ENCODE assay signal across 13 mouse cellular contexts in the genomic region with DNA sequence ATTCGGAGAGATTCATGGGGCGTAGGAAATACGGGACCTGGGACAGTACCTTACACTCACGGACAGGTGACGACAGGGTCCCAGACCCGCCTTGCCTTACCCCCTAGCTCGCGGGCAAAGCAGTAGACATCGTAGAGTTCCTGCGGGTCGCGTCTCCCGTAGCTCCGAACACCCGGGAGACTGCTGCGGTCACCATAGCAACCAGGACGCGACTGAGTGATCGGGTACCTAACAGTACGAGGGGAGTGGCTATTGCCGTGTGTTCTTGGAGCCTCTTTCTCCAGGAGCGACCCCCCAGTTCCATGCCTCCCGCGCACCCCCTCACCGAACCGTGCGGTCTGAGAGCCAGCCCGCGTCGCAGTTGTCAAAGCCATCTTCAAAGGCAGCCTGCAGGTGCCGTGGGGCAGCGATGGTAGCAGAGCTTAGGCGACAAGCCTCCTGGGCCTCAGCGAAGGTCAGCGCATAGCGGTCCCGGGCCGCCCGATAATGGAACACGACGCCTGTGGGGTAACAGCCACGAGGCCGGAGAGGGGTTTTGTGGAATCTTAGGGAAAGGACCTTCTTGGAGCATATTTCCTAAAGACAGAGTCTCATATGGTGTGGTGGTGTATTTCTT. TPM values are rescaled to one million over a fixed set of nuclear protein-coding genes. Genes with fewer than 3 reads are reported as not detected.
A peak's percentile ranks its signal among the peaks of the same experiment; 100 is the strongest.
DNase-seq lines count a peak whose midpoint lies in the region; ATAC-seq and TF ChIP-seq lines count a peak whose summit lies in the region.
"Had no signal": no experiment of that assay in that cellular context is flagged by ENCODE, and none has a peak within 500 bp of the region (broad histone marks: within the 10 kb centered on the region; RNA-seq: fewer than 3 reads in every experiment).

No protein-coding gene starts in this region.

- no peak overlapping the region for H3K4me2 ChIP-seq in embryonic facial prominence, embryonic 14.5 days (ENCODE audit: low read depth, low read length)
- H3K4me2 ChIP-seq in neural tube, embryonic 13.5 days = no peak overlapping the region

- H3K27me3 ChIP-seq in kidney, adult 2 months (replicated peaks; ENCODE audit: control insufficient read depth, insufficient read depth, low read length) = no peaks in the 10 kb centered on the region
- peaks cover 75% of the 10 kb centered on the region for H3K27me3 ChIP-seq in embryonic facial prominence, embryonic 14.5 days (replicated peaks; ENCODE audit: control insufficient read depth, insufficient read depth, low read length)
- H3K27me3 ChIP-seq in limb, embryonic 10.5 days (ENCODE audit: low read depth, poor library complexity, severe bottlenecking) = peaks cover 100% of the 10 kb centered on the region
- peaks cover 64% of the 10 kb centered on the region for H3K27me3 ChIP-seq in neural tube, embryonic 13.5 days

- peak; percentile 44; the same call in 1 of the 2 replicates for ATAC-seq in embryonic facial prominence, embryonic 14.5 days (ENCODE audit: low read depth)
- no peak for ATAC-seq in neural tube, embryonic 13.5 days (ENCODE audit: low read depth)

- H3K36me3 ChIP-seq in kidney, adult 2 months (ENCODE audit: control insufficient read depth, insufficient read depth, low read length) = no peaks in the 10 kb centered on the region
- H3K36me3 ChIP-seq in embryonic facial prominence, embryonic 14.5 days (ENCODE audit: control insufficient read depth, insufficient read depth, low read length) = no peaks in the 10 kb centered on the region
- no peaks in the 10 kb centered on the region for H3K36me3 ChIP-seq in limb, embryonic 10.5 days
- H3K36me3 ChIP-seq in neural tube, embryonic 13.5 days = peaks cover 93% of the 10 kb centered on the region
- H3K36me3 ChIP-seq: G1E had no signal

- H3K4me3 ChIP-seq in kidney, adult 2 months (ENCODE audit: insufficient read depth, low read depth, low read length) = no peak overlapping the region
- H3K4me3 ChIP-seq in embryonic facial prominence, embryonic 14.5 days (ENCODE audit: low read depth, low read length) = no peak overlapping the region
- peak overlapping the region; percentile 19; the same call in 1 of the 2 replicates for H3K4me3 ChIP-seq in limb, embryonic 10.5 days
- H3K4me3 ChIP-seq in neural tube, embryonic 13.5 days = no peak overlapping the region

- H3K4me1 ChIP-seq in kidney, adult 2 months (ENCODE audit: control insufficient read depth, insufficient read depth, low read length) = no peaks in the 10 kb centered on the region
- H3K4me1 ChIP-seq in embryonic facial prominence, embryonic 14.5 days (ENCODE audit: control insufficient read depth, insufficient read depth, low read length) = 0 out of 2 replicates have a peak, but pooled peaks cover 4% of the 10 kb centered on the region
- H3K4me1 ChIP-seq in limb, embryonic 10.5 days = peaks cover 11% of the 10 kb centered on the region
- H3K4me1 ChIP-seq in neural tube, embryonic 13.5 days (replicated peaks) = peaks cover 36% of the 10 kb centered on the region

- TF ChIP-seq CTCF in kidney, adult 2 months (conservative IDR thresholded peaks at IDR 0.05; ENCODE audit: insufficient read depth, insufficient read length, low read depth, low read length) = no peak

- H3K27ac ChIP-seq in kidney, adult 2 months (ENCODE audit: insufficient read depth, low read depth, low read length) = no peak overlapping the region
- no peak overlapping the region for H3K27ac ChIP-seq in embryonic facial prominence, embryonic 14.5 days (replicated peaks; ENCODE audit: low read depth, low read length)
- no peak overlapping the region for H3K27ac ChIP-seq in limb, embryonic 10.5 days
- H3K27ac ChIP-seq in neural tube, embryonic 13.5 days (replicated peaks) = no peak overlapping the region

- WGBS in kidney, adult 2 months = 7% methylated on average over 43 of the region's 43 CpGs
- WGBS in embryonic facial prominence, embryonic 14.5 days = 8% methylated on average over 43 of the region's 43 CpGs
- WGBS in limb, embryonic 10.5 days = 8% methylated on average over 43 of the region's 43 CpGs
- WGBS in neural tube, embryonic 13.5 days = 8% methylated on average over 43 of the region's 43 CpGs

- TF ChIP-seq POLR2A in kidney, adult 2 months (IDR thresholded peaks at IDR 0.05; ENCODE audit: low read depth, low read length) = no peak

- no peak overlapping the region for H3K9ac ChIP-seq in embryonic facial prominence, embryonic 14.5 days (ENCODE audit: low read depth, low read length)
- H3K9ac ChIP-seq in neural tube, embryonic 13.5 days = peak overlapping the region; percentile 31; the same call in 1 of the 2 replicates

- peak; percentile 19 to 20 for DNase-seq in kidney, postnatal 4 days
- DNase-seq in kidney, adult 2 months = no peak
- DNase-seq in embryonic facial prominence, embryonic 14.5 days (ENCODE audit: low spot score) = no peak
- DNase-seq in limb, embryonic 10.5 days (ENCODE audit: low spot score) = no peak
- no peak for DNase-seq in cerebellum, postnatal 14 days
- no peak for DNase-seq in urinary bladder, postnatal 10 days (ENCODE audit: low spot score)
- no peak for DNase-seq in heart, adult 9 months (ENCODE audit: low spot score in 2 of 2)
- DNase-seq: adrenal gland, postnatal 14 days; cerebellum, adult 9-10 months; gastrocnemius, postnatal 36 days had no signal

- H3K9me3 ChIP-seq in embryonic facial prominence, embryonic 14.5 days (ENCODE audit: control insufficient read depth, low read length) = no peaks in the 10 kb centered on the region
- H3K9me3 ChIP-seq in limb, embryonic 10.5 days (replicated peaks) = no peaks in the 10 kb centered on the region
- H3K9me3 ChIP-seq in neural tube, embryonic 13.5 days = no peaks in the 10 kb centered on the region
- H3K9me3 ChIP-seq: G1E had no signal

RNA-seq across cellular contexts. Expression of a gene that starts 8.2 kb away (rescaled TPM):
- 0.04 and 0.06 TPM in 2 replicates for polyA plus RNA-seq in kidney, adult 2 months (2012; rRNA removed)
- 1.1 and 1.2 TPM in 2 replicates for polyA plus RNA-seq in embryonic facial prominence, embryonic 14.5 days (2014; fragmentation: Nextera tagmentation; extraction: Ambion mirVana)
- polyA plus RNA-seq in limb, embryonic 10.5 days (2016; fragmentation: Nextera tagmentation; extraction: Ambion mirVana) = 0.29 and 0.61 TPM in 2 replicates
- polyA plus RNA-seq in neural tube, embryonic 13.5 days (2015; fragmentation: Nextera tagmentation; extraction: Ambion mirVana) = 131 and 136 TPM in 2 replicates
- polyA plus RNA-seq: G1E had no signal

RNA-seq across cellular contexts. Expression of a gene that starts 18.6 kb away (rescaled TPM):
- 13.8 and 14.8 TPM in 2 replicates for polyA plus RNA-seq in kidney, adult 2 months (2012; rRNA removed)
- 18.7 and 20.4 TPM in 2 replicates for polyA plus RNA-seq in embryonic facial prominence, embryonic 14.5 days (2014; fragmentation: Nextera tagmentation; extraction: Ambion mirVana)
- 29.6 and 35.9 TPM in 2 replicates for polyA plus RNA-seq in limb, embryonic 10.5 days (2016; fragmentation: Nextera tagmentation; extraction: Ambion mirVana)
- polyA plus RNA-seq in neural tube, embryonic 13.5 days (2015; fragmentation: Nextera tagmentation; extraction: Ambion mirVana) = 34.8 and 40.6 TPM in 2 replicates

RNA-seq across cellular contexts. Expression of a gene that starts 26.4 kb away (rescaled TPM):
- polyA plus RNA-seq in kidney, adult 2 months (2012; rRNA removed) = 29.9 and 31.9 TPM in 2 replicates
- 13.0 and 17.1 TPM in 2 replicates for polyA plus RNA-seq in embryonic facial prominence, embryonic 14.5 days (2014; fragmentation: Nextera tagmentation; extraction: Ambion mirVana)
- 20.1 and 27.9 TPM in 2 replicates for polyA plus RNA-seq in limb, embryonic 10.5 days (2016; fragmentation: Nextera tagmentation; extraction: Ambion mirVana)
- 11.9 and 12.6 TPM in 2 replicates for polyA plus RNA-seq in neural tube, embryonic 13.5 days (2015; fragmentation: Nextera tagmentation; extraction: Ambion mirVana)

RNA-seq across cellular contexts. Expression of a gene that starts 26.8 kb away (rescaled TPM):
- 107 and 111 TPM in 2 replicates for polyA plus RNA-seq in kidney, adult 2 months (2012; rRNA removed)
- 45.1 and 54.0 TPM in 2 replicates for polyA plus RNA-seq in embryonic facial prominence, embryonic 14.5 days (2014; fragmentation: Nextera tagmentation; extraction: Ambion mirVana)
- 45.3 and 49.8 TPM in 2 replicates for polyA plus RNA-seq in limb, embryonic 10.5 days (2016; fragmentation: Nextera tagmentation; extraction: Ambion mirVana)
- 54.5 and 56.0 TPM in 2 replicates for polyA plus RNA-seq in neural tube, embryonic 13.5 days (2015; fragmentation: Nextera tagmentation; extraction: Ambion mirVana)

RNA-seq across cellular contexts. Expression of a gene that starts 27.0 kb away (rescaled TPM):
- 0.10 and 0.16 TPM in 2 replicates for polyA plus RNA-seq in kidney, adult 2 months (2012; rRNA removed)
- 4.9 and 5.1 TPM in 2 replicates for polyA plus RNA-seq in embryonic facial prominence, embryonic 14.5 days (2014; fragmentation: Nextera tagmentation; extraction: Ambion mirVana)
- polyA plus RNA-seq in limb, embryonic 10.5 days (2016; fragmentation: Nextera tagmentation; extraction: Ambion mirVana) = 0.29 and 0.60 TPM in 2 replicates
- 0.52 and 0.53 TPM in 2 replicates for polyA plus RNA-seq in neural tube, embryonic 13.5 days (2015; fragmentation: Nextera tagmentation; extraction: Ambion mirVana)
- polyA plus RNA-seq: liver, embryonic 16.5 days had no signal

Comparison
In these comparisons a context has a peak if more than half of its experiments do, and no peak if none do; other contexts are left out.
1. DNase-seq: peak in kidney, postnatal 4 days (2 of 2); none in kidney, adult 2 months (single experiment), embryonic facial prominence, embryonic 14.5 days (single experiment), limb, embryonic 10.5 days (single experiment), cerebellum, postnatal 14 days (0 of 2), urinary bladder, postnatal 10 days (single experiment) and heart, adult 9 months (0 of 2).
2. RNA of a gene that starts 8.2 kb away (polyA plus RNA-seq): 131 to 136 TPM in neural tube, embryonic 13.5 days; 1.1 to 1.2 TPM in embryonic facial prominence, embryonic 14.5 days, 0.29 to 0.61 TPM in limb, embryonic 10.5 days and 0.04 to 0.06 TPM in kidney, adult 2 months; every median in the first group is over 10 times any median in the second.